Mouse (Mus musculus) lung, embryonic 14.5 days (tissue): ENCODE measurements around the gene Fbxo47. TPM values are rescaled to one million over a fixed set of nuclear protein-coding genes. Genes with fewer than 3 reads are reported as not detected.

ENCODE experiments used
- ATAC-seq: fragments of 200-750 bp; cut with Nextera tagmentation; 2 replicates; pipeline ENCODE4 v1.8.0; 2017; ENCODE audit warnings: mild to moderate bottlenecking, moderate TSS enrichment, moderate library complexity; ENCODE audit not compliant: insufficient read depth
- DNase-seq: peaks from one replicate; pipeline ENCODE4 v3.0.0-alpha.2; 2015
- H3K27ac ChIP-seq: fragments of 300-500 bp; sonication (generic); 2 replicates; pipeline ENCODE4 v1.5.1; 2014; ENCODE audit warnings: low read depth, mild to moderate bottlenecking, moderate library complexity
- H3K27me3 ChIP-seq: fragments of 300-500 bp; sonication (generic); 2 replicates; pipeline ENCODE4 v1.6.1; 2014; ENCODE audit warnings: low read length, control low read depth; ENCODE audit not compliant: insufficient read depth
- H3K36me3 ChIP-seq: fragments of 300-500 bp; sonication (generic); 2 replicates; pipeline ENCODE4 v1.6.1; 2014; ENCODE audit warnings: control low read depth; ENCODE audit not compliant: insufficient read depth
- H3K4me1 ChIP-seq: fragments of 300-500 bp; sonication (generic); 2 replicates; pipeline ENCODE4 v1.6.1; 2014; ENCODE audit warnings: antibody characterized with exemption, control low read depth; ENCODE audit not compliant: insufficient read depth
- H3K4me2 ChIP-seq: fragments of 300-500 bp; sonication (generic); 2 replicates; pipeline ENCODE4 v1.6.1; 2014; ENCODE audit warnings: mild to moderate bottlenecking
- H3K4me3 ChIP-seq: fragments of 300-500 bp; sonication (generic); 2 replicates; pipeline ENCODE4 v1.5.1; 2014; ENCODE audit warnings: low read depth, low read length
- H3K9ac ChIP-seq: fragments of 300-500 bp; sonication (generic); 2 replicates; pipeline ENCODE4 v1.6.1; 2014
- H3K9me3 ChIP-seq: fragments of 300-500 bp; sonication (generic); 2 replicates; pipeline ENCODE4 v1.6.1; 2016; ENCODE audit warnings: low read depth, low read length, control low read depth
- CTCF ChIP-seq: IDR thresholded peaks from 2 replicates; pipeline ENCODE4 v1.5.1; 2016; ENCODE audit warnings: antibody characterized with exemption, low read depth
- WGBS: fragments of 180-500 bp; shearing (Covaris S2); extraction: QIAGEN DNeasy Blood & Tissue Kit; methylation state at CpG from one replicate; pipeline ENCODE4 v1.1.7; 2014; 5-methylcytosine and 5-hydroxymethylcytosine counted together
- polyA plus RNA-seq: library from polyadenylated mRNA; unstranded; fragments of >200 nt; fragmentation: Nextera tagmentation; extraction: Ambion mirVana; gene quantifications from 2 replicates; pipeline ENCODE4 v1.2.1, GENCODE M21; 2014

Gene Fbxo47
- polyA plus RNA-seq, 1 experiment from 2014 or later = 0.84 TPM

GRCm38 (mm10) chr11:97813746-97814515 lies 70.0 kb downstream of the Fbxo47 start:
- H3K4me2 ChIP-seq = no peak overlapping the region

DNA sequence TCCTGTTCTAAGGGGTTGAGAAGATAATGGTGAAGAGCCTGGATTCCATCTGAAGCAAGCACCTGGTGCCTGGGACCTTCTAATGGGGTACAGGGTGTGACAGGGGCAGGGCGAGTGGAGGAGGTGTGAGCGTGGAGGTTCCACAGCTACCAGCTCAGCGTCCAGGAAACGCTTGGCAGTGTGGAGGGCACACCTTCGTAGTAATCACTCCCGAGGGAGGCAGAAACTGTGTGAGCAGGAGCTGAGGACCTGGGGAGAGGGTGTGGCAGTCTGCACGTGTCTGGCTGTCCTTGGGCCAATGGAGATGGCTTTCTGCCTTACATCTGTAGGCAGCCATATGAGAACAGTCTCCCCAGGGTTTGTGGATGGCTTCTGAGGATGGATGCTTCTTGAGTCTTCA lies 70.9 kb downstream of the Fbxo47 start:
- ATAC-seq = no peak
- Histone ChIP-seq H3K9me3 (no peaks in the 10 kb centered on the region), H3K4me3 (no peak overlapping the region), H3K27ac (peak overlapping the region; percentile 21; the same call in 1 of the 2 replicates), H3K36me3 (peaks cover 84% of the 10 kb centered on the region), H3K4me1 (peaks cover 67% of the 10 kb centered on the region), H3K9ac (no peak overlapping the region), H3K27me3 (no peaks in the 10 kb centered on the region), H3K4me2 (no peak overlapping the region)
- WGBS = 53% methylated on average over 7 of the region's 7 CpGs
- TF ChIP-seq CTCF = no peak
- DNase-seq = no peak

More at GRCm38 (mm10) chr11:97813746-97814515, 70.0 kb downstream of the Fbxo47 start:
- no peak overlapping the region for H3K4me3 ChIP-seq
- 62% methylated on average over 17 of the region's 17 CpGs for WGBS
- no peak for TF ChIP-seq CTCF
- H3K9me3 ChIP-seq = no peaks in the 10 kb centered on the region
- DNase-seq (no peak), ATAC-seq (no peak)
- no peak overlapping the region for H3K9ac ChIP-seq
- H3K27me3 ChIP-seq = no peaks in the 10 kb centered on the region
- H3K36me3 ChIP-seq = peaks cover 78% of the 10 kb centered on the region
- no peak overlapping the region; the same call in 1 of the 2 replicates for H3K27ac ChIP-seq
- peaks cover 67% of the 10 kb centered on the region for H3K4me1 ChIP-seq

DNA sequence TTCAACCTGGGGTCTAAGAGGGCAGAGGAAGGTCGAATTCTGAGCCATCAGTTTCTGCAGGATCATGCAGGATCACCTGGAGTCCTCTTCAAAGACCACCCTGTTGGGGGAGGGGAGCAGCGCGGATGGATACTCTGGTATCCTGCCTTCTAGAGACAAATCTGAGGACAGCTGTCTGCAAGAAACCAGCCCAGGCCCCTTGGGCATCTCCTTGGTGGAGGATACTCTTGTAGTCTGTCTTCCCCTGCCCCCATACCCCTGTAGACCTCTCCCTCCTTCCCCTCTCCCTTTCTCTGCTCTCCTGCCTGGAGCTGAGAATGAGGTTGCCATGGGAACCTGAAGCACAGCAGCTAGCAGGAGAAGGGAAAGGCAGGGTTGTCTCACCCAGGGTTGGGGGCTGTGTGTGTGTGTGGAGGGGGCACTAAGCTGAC lies 71.4 kb downstream of the Fbxo47 start:
- ATAC-seq (peak; percentile 24; the same call in 1 of the 2 replicates), DNase-seq (peak; percentile 40)

GRCm38 (mm10) chr11:97811569-97812362 lies 72.2 kb downstream of the Fbxo47 start:
- H3K9ac ChIP-seq = peak overlapping the region; percentile 14; the same call in 1 of the 2 replicates
- peaks cover 70% of the 10 kb centered on the region for H3K4me1 ChIP-seq
- H3K36me3 ChIP-seq = peaks cover 83% of the 10 kb centered on the region
- DNase-seq (no peak), ATAC-seq (no peak)
- H3K4me2 ChIP-seq = peak overlapping the region; percentile 31
- H3K27me3 ChIP-seq = no peaks in the 10 kb centered on the region
- no peak for TF ChIP-seq CTCF
- 29% methylated on average over 12 of the region's 13 CpGs for WGBS
- peak overlapping the region; percentile 21 for H3K27ac ChIP-seq
- no peaks in the 10 kb centered on the region for H3K9me3 ChIP-seq
- no peak overlapping the region for H3K4me3 ChIP-seq

More for the DNA sequence above, 71.4 kb downstream of the Fbxo47 start:
- Histone ChIP-seq H3K36me3 (peaks cover 84% of the 10 kb centered on the region), H3K4me1 (peaks cover 69% of the 10 kb centered on the region), H3K27me3 (no peaks in the 10 kb centered on the region), H3K9ac (no peak overlapping the region), H3K27ac (peak overlapping the region; percentile 21; the same call in 1 of the 2 replicates), H3K4me3 (no peak overlapping the region), H3K4me2 (peak overlapping the region; percentile 31; the same call in 1 of the 2 replicates), H3K9me3 (no peaks in the 10 kb centered on the region)
- TF ChIP-seq CTCF = no peak
- WGBS = 52% methylated on average over 3 of the region's 3 CpGs

- no peak for TF ChIP-seq CTCF
- Histone ChIP-seq H3K4me3 (no peak overlapping the region), H3K27ac (peak overlapping the region; percentile 58; the same call in 1 of the 2 replicates), H3K4me2 (peak overlapping the region; percentile 29; the same call in 1 of the 2 replicates), H3K36me3 (peaks cover 75% of the 10 kb centered on the region), H3K27me3 (no peaks in the 10 kb centered on the region), H3K9me3 (no peaks in the 10 kb centered on the region), H3K4me1 (peaks cover 72% of the 10 kb centered on the region), H3K9ac (no peak overlapping the region)
- WGBS = 40% methylated on average over 3 of the region's 3 CpGs
- DNase-seq = no peak
- no peak for ATAC-seq
Measured at GRCm38 (mm10) chr11:97810970-97811369, 73.0 kb downstream of the Fbxo47 start.

GRCm38 (mm10) chr11:97810356-97810755 lies 73.6 kb downstream of the Fbxo47 start:
- Histone ChIP-seq H3K4me3 (no peak overlapping the region), H3K9me3 (no peaks in the 10 kb centered on the region), H3K4me1 (peaks cover 75% of the 10 kb centered on the region), H3K9ac (no peak overlapping the region), H3K27ac (peak overlapping the region; percentile 58; the same call in 1 of the 2 replicates), H3K4me2 (no peak overlapping the region), H3K27me3 (no peaks in the 10 kb centered on the region), H3K36me3 (peaks cover 69% of the 10 kb centered on the region)
- peak; percentile 50 for DNase-seq
- no peak for ATAC-seq
- TF ChIP-seq CTCF = no peak
- WGBS = 50% methylated on average over 7 of the region's 7 CpGs
